Mouse (Mus musculus) midbrain, embryonic 14.5 days (tissue): Measurements from ENCODE around the gene Ppfia1. TPM values are rescaled to one million over a fixed set of nuclear protein-coding genes. Genes with fewer than 3 reads are reported as not detected.

Experiments used
- ATAC-seq: fragments of 200-750 bp; cut with Nextera tagmentation; 2 replicates; pipeline ENCODE4 v1.8.0; 2017; ENCODE audit warnings: moderate number of reproducible peaks, moderate library complexity; ENCODE audit not compliant: low FRiP score, low TSS enrichment
- DNase-seq: peaks from one replicate; pipeline ENCODE4 v3.0.0-alpha.2; 2015
- H3K27ac ChIP-seq: fragments of 300-500 bp; sonication (generic); replicated peaks from 2 replicates; pipeline ENCODE4 v1.5.1; 2014; ENCODE audit warnings: mild to moderate bottlenecking, low read depth, low read length, moderate library complexity
- H3K27me3 ChIP-seq: fragments of 300-500 bp; sonication (generic); 2 replicates; pipeline ENCODE4 v1.6.1; 2014; ENCODE audit warnings: low read length, control low read depth, mixed read lengths; ENCODE audit not compliant: control insufficient read depth, insufficient read depth
- H3K36me3 ChIP-seq: fragments of 300-500 bp; sonication (generic); 2 replicates; pipeline ENCODE4 v1.6.1; 2014; ENCODE audit warnings: low read length, control low read depth; ENCODE audit not compliant: control insufficient read depth, insufficient read depth
- H3K4me1 ChIP-seq: fragments of 300-500 bp; sonication (generic); 2 replicates; pipeline ENCODE4 v1.6.1; 2014; ENCODE audit warnings: mild to moderate bottlenecking, antibody characterized with exemption, low read length, control low read depth; ENCODE audit not compliant: control insufficient read depth, insufficient read depth
- H3K4me2 ChIP-seq: fragments of 300-500 bp; sonication (generic); 2 replicates; pipeline ENCODE4 v1.6.1; 2014; ENCODE audit warnings: mild to moderate bottlenecking, low read length, moderate library complexity
- H3K4me3 ChIP-seq: fragments of 300-500 bp; sonication (generic); replicated peaks from 2 replicates; pipeline ENCODE4 v1.5.1; 2014; ENCODE audit warnings: low read depth, low read length
- H3K9ac ChIP-seq: fragments of 300-500 bp; sonication (generic); replicated peaks from 2 replicates; pipeline ENCODE4 v1.6.1; 2014; ENCODE audit warnings: mild to moderate bottlenecking, low read length, moderate library complexity
- H3K9me3 ChIP-seq: fragments of 300-500 bp; sonication (generic); 2 replicates; pipeline ENCODE4 v1.6.1; 2016; ENCODE audit warnings: low read length, control low read depth, mixed read lengths; ENCODE audit not compliant: control insufficient read depth
- WGBS: fragments of 180-500 bp; shearing (Covaris S2); extraction: QIAGEN DNeasy Blood & Tissue Kit; methylation state at CpG from one replicate; pipeline ENCODE4 v1.1.7; 2014; 5-methylcytosine and 5-hydroxymethylcytosine counted together
- polyA plus RNA-seq: library from polyadenylated mRNA; unstranded; fragments of >200 nt; fragmentation: Nextera tagmentation; extraction: Ambion mirVana; gene quantifications from 2 replicates; pipeline ENCODE4 v1.2.1, GENCODE M21; 2014

The Ppfia1 gene
- polyA plus RNA-seq, 1 experiment from 2014 or later = 33.3 TPM

GRCm38 (mm10) chr7:144577876-144578275 is 24.3 kb upstream of the Ppfia1 start:
- no peaks in the 10 kb centered on the region for H3K27me3 ChIP-seq
- no peak for ATAC-seq
- 93% methylated on average over 5 of the region's 5 CpGs for WGBS

GRCm38 (mm10) chr7:144572234-144572633 is 18.7 kb upstream of the Ppfia1 start:
- Histone ChIP-seq H3K27ac (no peak overlapping the region), H3K4me3 (no peak overlapping the region), H3K4me2 (no peak overlapping the region), H3K9ac (no peak overlapping the region), H3K9me3 (no peaks in the 10 kb centered on the region), H3K4me1 (no peaks in the 10 kb centered on the region), H3K36me3 (no peaks in the 10 kb centered on the region), H3K27me3 (no peaks in the 10 kb centered on the region)
- ATAC-seq (no peak), DNase-seq (no peak)
- WGBS = 82% methylated on average over 5 of the region's 5 CpGs

More at GRCm38 (mm10) chr7:144577876-144578275, 24.3 kb upstream of the Ppfia1 start:
- H3K36me3 ChIP-seq = peaks cover 17% of the 10 kb centered on the region
- H3K4me1 ChIP-seq = peaks cover 13% of the 10 kb centered on the region
- H3K4me2 ChIP-seq = no peak overlapping the region
- no peaks in the 10 kb centered on the region for H3K9me3 ChIP-seq
- no peak for DNase-seq
- H3K9ac ChIP-seq = no peak overlapping the region
- H3K4me3 ChIP-seq = no peak overlapping the region
- no peak overlapping the region for H3K27ac ChIP-seq

GRCm38 (mm10) chr7:144571598-144571997 is 18.1 kb upstream of the Ppfia1 start:
- Histone ChIP-seq H3K36me3 (no peaks in the 10 kb centered on the region), H3K4me3 (no peak overlapping the region), H3K4me1 (no peaks in the 10 kb centered on the region), H3K27ac (no peak overlapping the region), H3K9me3 (no peaks in the 10 kb centered on the region), H3K27me3 (no peaks in the 10 kb centered on the region), H3K4me2 (no peak overlapping the region), H3K9ac (no peak overlapping the region)
- DNase-seq (no peak), ATAC-seq (no peak)

- no peak overlapping the region for H3K9ac ChIP-seq
- DNase-seq = no peak
- 81% methylated on average over 7 of the region's 7 CpGs for WGBS
Measured at GRCm38 (mm10) chr7:144569428-144569827, 15.9 kb upstream of the Ppfia1 start.

GRCm38 (mm10) chr7:144568091-144568490 is 14.6 kb upstream of the Ppfia1 start:
- H3K27ac ChIP-seq = no peak overlapping the region
- no peak overlapping the region for H3K4me3 ChIP-seq
- H3K4me1 ChIP-seq = no peaks in the 10 kb centered on the region
- H3K27me3 ChIP-seq = no peaks in the 10 kb centered on the region
- H3K9ac ChIP-seq = no peak overlapping the region
- DNase-seq = no peak
- H3K36me3 ChIP-seq = no peaks in the 10 kb centered on the region
- no peaks in the 10 kb centered on the region for H3K9me3 ChIP-seq
- no peak for ATAC-seq
- H3K4me2 ChIP-seq = no peak overlapping the region

More at GRCm38 (mm10) chr7:144569428-144569827, 15.9 kb upstream of the Ppfia1 start:
- Histone ChIP-seq H3K4me2 (no peak overlapping the region), H3K27ac (no peak overlapping the region), H3K4me1 (no peaks in the 10 kb centered on the region), H3K9me3 (no peaks in the 10 kb centered on the region), H3K27me3 (no peaks in the 10 kb centered on the region), H3K4me3 (no peak overlapping the region), H3K36me3 (no peaks in the 10 kb centered on the region)
- ATAC-seq = no peak

- Histone ChIP-seq H3K9me3 (no peaks in the 10 kb centered on the region), H3K36me3 (no peaks in the 10 kb centered on the region), H3K27me3 (no peaks in the 10 kb centered on the region), H3K9ac (no peak overlapping the region), H3K27ac (no peak overlapping the region), H3K4me3 (no peak overlapping the region), H3K4me2 (no peak overlapping the region), H3K4me1 (no peaks in the 10 kb centered on the region)
- WGBS = 72% methylated on average over 3 of the region's 3 CpGs
- DNase-seq = no peak
- ATAC-seq = no peak
Measured at GRCm38 (mm10) chr7:144566921-144567682, 13.6 kb upstream of the Ppfia1 start.

- Histone ChIP-seq H3K9ac (no peak overlapping the region), H3K4me3 (no peak overlapping the region), H3K27me3 (no peaks in the 10 kb centered on the region), H3K36me3 (no peaks in the 10 kb centered on the region), H3K4me2 (no peak overlapping the region), H3K9me3 (no peaks in the 10 kb centered on the region), H3K4me1 (no peaks in the 10 kb centered on the region), H3K27ac (no peak overlapping the region)
- no peak for ATAC-seq
- DNase-seq = no peak
- 61% methylated on average over 9 of the region's 9 CpGs for WGBS
Measured at GRCm38 (mm10) chr7:144563456-144564155, 10.1 kb upstream of the Ppfia1 start.

GRCm38 (mm10) chr7:144562016-144562415 is 8.5 kb upstream of the Ppfia1 start:
- WGBS = 2% methylated on average over 3 of the region's 3 CpGs
- Histone ChIP-seq H3K4me2 (no peak overlapping the region), H3K36me3 (no peaks in the 10 kb centered on the region), H3K9me3 (no peaks in the 10 kb centered on the region), H3K27me3 (no peaks in the 10 kb centered on the region), H3K9ac (no peak overlapping the region), H3K4me1 (no peaks in the 10 kb centered on the region), H3K4me3 (no peak overlapping the region), H3K27ac (no peak overlapping the region)
- ATAC-seq (no peak), DNase-seq (no peak)

GRCm38 (mm10) chr7:144560594-144560993 is 7.1 kb upstream of the Ppfia1 start:
- Histone ChIP-seq H3K27me3 (no peaks in the 10 kb centered on the region), H3K4me2 (no peak overlapping the region), H3K9me3 (no peaks in the 10 kb centered on the region), H3K9ac (no peak overlapping the region), H3K4me1 (no peaks in the 10 kb centered on the region), H3K36me3 (no peaks in the 10 kb centered on the region), H3K4me3 (no peak overlapping the region), H3K27ac (no peak overlapping the region)
- ATAC-seq (no peak), DNase-seq (no peak)
- 87% methylated on average over 4 of the region's 4 CpGs for WGBS
